ENCODE assay signal across 7 mouse cellular contexts in genomic region chr1:64918810-64919528, GRCm38 (mm10). TPM values are rescaled to one million over a fixed set of nuclear protein-coding genes. Genes with fewer than 3 reads are reported as not detected.
DNase-seq lines count a peak whose midpoint lies in the region; ATAC-seq lines count a peak whose summit lies in the region.

No protein-coding gene starts in this region.

- H3K27ac ChIP-seq in heart, embryonic 14.5 days (replicated peaks in 1 of 2; ENCODE audit: control insufficient read depth in 1 of 2, insufficient read depth in 1 of 2, low read depth in 2 of 2, low read length in 2 of 2), result peak overlapping the region in 1 of 2 experiments; percentile 43; a peak in 3 of 4 replicates
- H3K27ac ChIP-seq in macrophage, result peak overlapping the region; percentile 53

- H3K27me3 ChIP-seq in heart, embryonic 14.5 days (ENCODE audit: control insufficient read depth, insufficient read depth, low read length), result no peaks in the 10 kb centered on the region

- peaks cover 100% of the 10 kb centered on the region for H3K79me2 ChIP-seq in macrophage (ENCODE audit: inconsistent target)

- peaks cover 5 to 15% of the 10 kb centered on the region in 2 experiments for H3K4me1 ChIP-seq in heart, embryonic 14.5 days (ENCODE audit: control insufficient read depth in 2 of 2, insufficient read depth in 2 of 2, low read length in 2 of 2)

- H3K4me3 ChIP-seq in heart, embryonic 14.5 days (ENCODE audit: control insufficient read depth in 1 of 2, insufficient read depth in 1 of 2, low read depth in 1 of 2, low read length in 2 of 2), result peak overlapping the region in 1 of 2 experiments; percentile 18; a peak in 2 of 4 replicates
- H3K4me3 ChIP-seq in macrophage (ENCODE audit: inconsistent target), result no peak overlapping the region

- peaks cover 12% of the 10 kb centered on the region; the same call in 1 of the 2 replicates for H3K36me3 ChIP-seq in heart, embryonic 14.5 days (ENCODE audit: control insufficient read depth, insufficient read depth, low read length)
- peaks cover 39% of the 10 kb centered on the region for H3K36me3 ChIP-seq in macrophage (ENCODE audit: inconsistent target)

- peak overlapping the region; percentile 52 for H3K4me2 ChIP-seq in heart, embryonic 14.5 days (ENCODE audit: low read length)

- peak overlapping the region; percentile 63 for H3K9ac ChIP-seq in heart, embryonic 14.5 days (ENCODE audit: low read length)

- H3K9me3 ChIP-seq in heart, embryonic 14.5 days (ENCODE audit: control insufficient read depth, low read length), result no peaks in the 10 kb centered on the region

- DNase-seq in 416B (ENCODE audit: low read depth), result peak; percentile 68
- peak; percentile 9 for DNase-seq in CD4-positive helper T cell, adult 2 months (ENCODE audit: low read depth, low spot score)
- DNase-seq in cerebellum, postnatal 25 days, result peak; percentile 52 to 64
- peak; percentile 55 for DNase-seq in large intestine, adult 2 months (ENCODE audit: low read depth, low spot score)
- DNase-seq in telencephalon, adult 2 months (ENCODE audit: low read depth, low spot score), result peak; percentile 78

- no peak for ATAC-seq in heart, embryonic 14.5 days (ENCODE audit: insufficient number of reproducible peaks, insufficient read depth, low FRiP score, low read depth)

- 41% methylated on average over 14 of the region's 14 CpGs for WGBS in heart, embryonic 14.5 days
- 49% methylated on average over 14 of the region's 14 CpGs for WGBS in large intestine, adult 2 months
- WGBS in macrophage (ENCODE audit: missing documents), result 53% methylated on average over 12 of the region's 14 CpGs

RNA-seq across cellular contexts. Expression of gene Plekhm3, which starts 37.7 kb away (rescaled TPM):
- 8.4 and 9.0 TPM in 2 replicates for polyA plus RNA-seq in heart, embryonic 14.5 days (2014; fragmentation: Nextera tagmentation; extraction: Ambion mirVana)
- polyA plus RNA-seq in large intestine, adult 2 months (2012; rRNA removed), result 2.7 and 4.1 TPM in 2 replicates
- total RNA-seq in macrophage (2018; cell fraction: chromatin; rRNA removed), result 100 to 1,000 TPM; 107 to 507 (median 271) TPM
- 10 to 100 TPM; 23.1 to 37.4 (median 29.5) TPM for total RNA-seq in macrophage (2018; cell fraction: cytosol; rRNA removed)
- 100 to 1,000 TPM in 24 of 26 experiments, 10 to 100 TPM in 2; 93.5 to 253 (median 150) TPM for total RNA-seq in macrophage (2018; cell fraction: nucleus; rRNA removed)
- polyA plus RNA-seq in macrophage (2018), result 16.0 to 20.6 TPM (median 16.8 TPM) in 3 replicates

Comparison
In these comparisons a context has a peak if more than half of its experiments do, and no peak if none do; other contexts are left out.
1. DNase-seq: peak in every context shown above with its lines; median percentile 78 in telencephalon, adult 2 months; 68 in 416B; 58 in cerebellum, postnatal 25 days; 55 in large intestine, adult 2 months; 9 in CD4-positive helper T cell, adult 2 months.